Mouse (Mus musculus) olfactory bulb, adult 2 months (tissue): ENCODE measurements around the gene Ly6g6e.

Source experiments
- CTCF ChIP-seq: fragments of 200-500 bp; IDR thresholded peaks from 2 replicates; pipeline ENCODE4 v1.5.1; 2012; ENCODE audit warnings: low read depth, mild to moderate bottlenecking, low read length, moderate library complexity; ENCODE audit not compliant: insufficient read depth
- POLR2A ChIP-seq: fragments of 200-500 bp; IDR thresholded peaks from 2 replicates; pipeline ENCODE4 v1.6.1; 2012; ENCODE audit warnings: mild to moderate bottlenecking, low read depth, low read length, moderate library complexity; ENCODE audit not compliant: insufficient read depth

DNA sequence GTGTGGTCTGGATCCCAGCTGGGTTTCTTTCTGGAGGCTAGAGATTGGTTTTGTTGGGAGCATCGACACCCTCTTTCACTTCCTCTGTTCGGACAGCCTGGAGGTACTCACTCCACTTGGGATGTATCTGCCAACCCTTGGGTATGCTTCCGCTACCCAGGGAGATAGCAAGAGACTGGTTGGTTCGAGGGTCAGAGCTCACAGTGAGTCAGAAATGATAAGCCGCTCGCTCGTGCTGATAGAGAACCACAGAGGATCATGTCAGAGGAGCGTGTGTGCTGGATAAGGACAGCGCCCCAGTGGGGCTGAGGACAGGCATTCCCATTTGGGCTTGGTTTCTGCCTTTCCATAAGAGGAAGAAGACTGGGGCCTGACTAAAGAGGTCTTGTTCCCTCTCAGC is 3.1 kb downstream of the Ly6g6e start:
- TF ChIP-seq POLR2A: no peak
- no peak for TF ChIP-seq CTCF
